Mouse (Mus musculus) liver (tissue): ENCODE data around the gene Axdnd1.
A peak's percentile ranks its signal among the peaks of the same experiment; 100 is the strongest.
"Not testable (repeated sequence)": the region's sequence is repeated elsewhere in the genome, so short reads cannot be mapped to it uniquely, and the experiment has no call there.

Experiments
- DNase-seq: peaks from one replicate; pipeline ENCODE4 v3.0.0-alpha.2; 2020; ENCODE audit warnings: mixed read lengths

Axdnd1 gene

GRCm38 (mm10) chr1:156433497-156433896 lies 12.5 kb upstream of the Axdnd1 start:
- no peak for DNase-seq

DNA sequence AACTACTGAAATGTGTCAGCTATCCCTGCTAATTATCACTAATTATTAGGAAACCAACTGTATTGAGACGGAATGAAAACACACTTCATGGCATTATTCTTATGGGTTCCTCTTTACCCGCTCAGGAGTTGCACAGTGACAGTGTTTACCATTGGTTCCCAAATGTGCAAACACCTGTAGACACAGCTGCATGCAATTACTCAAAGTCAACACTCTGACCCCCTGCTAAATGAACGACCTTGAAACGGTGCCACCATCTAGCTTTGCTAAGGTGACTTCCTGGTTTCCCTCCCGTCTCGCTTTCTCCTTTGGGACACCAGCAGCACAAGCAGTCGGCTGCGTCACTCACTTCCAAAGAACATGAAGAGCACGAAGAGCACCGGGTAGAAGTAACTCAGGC lies 11.5 kb upstream of the Axdnd1 start:
- no peak for DNase-seq

DNA sequence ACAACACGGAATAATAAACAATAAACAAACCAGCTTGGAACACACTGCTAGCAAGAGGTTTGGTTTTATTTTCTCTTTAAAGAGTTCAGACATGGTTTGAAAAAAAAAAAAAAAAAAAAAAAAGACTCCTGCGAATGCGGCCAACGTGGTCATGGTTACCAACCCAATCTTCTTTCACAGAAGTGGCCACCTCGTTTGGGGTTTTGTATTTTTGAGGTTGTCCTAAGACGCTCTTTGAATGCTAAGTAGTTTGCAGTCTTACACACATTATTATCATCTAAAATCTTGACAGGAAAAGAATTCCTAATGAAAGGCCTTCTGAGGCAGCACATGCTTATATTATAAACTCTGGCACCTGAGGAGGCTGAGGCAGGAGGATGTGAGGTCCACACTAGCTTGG lies 7.5 kb upstream of the Axdnd1 start:
- no peak for DNase-seq

- DNase-seq: no peak
Observed at GRCm38 (mm10) chr1:156425746-156426145, 4.8 kb upstream of the Axdnd1 start.

GRCm38 (mm10) chr1:156424054-156424453 lies 3.1 kb upstream of the Axdnd1 start:
- DNase-seq: no peak

GRCm38 (mm10) chr1:156423493-156423892 lies 2.5 kb upstream of the Axdnd1 start:
- no peak for DNase-seq

- no peak for DNase-seq
Observed at GRCm38 (mm10) chr1:156422856-156423255, 1.9 kb upstream of the Axdnd1 start.

GRCm38 (mm10) chr1:156418170-156418569 lies 2.8 kb downstream of the Axdnd1 start:
- no peak for DNase-seq

GRCm38 (mm10) chr1:156408521-156408920 lies 12.4 kb downstream of the Axdnd1 start:
- no peak for DNase-seq

GRCm38 (mm10) chr1:156408004-156408403 lies 13.0 kb downstream of the Axdnd1 start:
- no peak for DNase-seq

DNA sequence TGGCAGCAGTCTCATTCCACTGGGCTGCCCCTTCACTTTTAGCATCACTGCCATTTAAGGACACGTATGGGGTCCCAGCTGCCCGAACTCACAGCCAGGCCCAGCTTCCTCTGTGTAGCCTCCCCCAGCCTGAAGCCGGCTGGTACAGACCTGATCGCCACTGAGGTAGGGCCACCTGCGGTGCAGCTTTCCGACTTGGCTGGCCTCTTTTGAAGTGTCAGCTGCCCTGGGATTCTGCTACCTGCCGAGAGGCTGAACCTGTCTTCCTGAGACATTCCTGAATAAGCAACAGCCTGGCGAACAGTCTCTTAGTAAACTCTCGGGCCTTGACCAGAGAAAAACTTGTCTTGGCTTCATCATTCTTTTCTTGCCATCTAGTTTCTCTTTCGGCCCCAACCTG lies 17.7 kb downstream of the Axdnd1 start:
- no peak for DNase-seq

DNA sequence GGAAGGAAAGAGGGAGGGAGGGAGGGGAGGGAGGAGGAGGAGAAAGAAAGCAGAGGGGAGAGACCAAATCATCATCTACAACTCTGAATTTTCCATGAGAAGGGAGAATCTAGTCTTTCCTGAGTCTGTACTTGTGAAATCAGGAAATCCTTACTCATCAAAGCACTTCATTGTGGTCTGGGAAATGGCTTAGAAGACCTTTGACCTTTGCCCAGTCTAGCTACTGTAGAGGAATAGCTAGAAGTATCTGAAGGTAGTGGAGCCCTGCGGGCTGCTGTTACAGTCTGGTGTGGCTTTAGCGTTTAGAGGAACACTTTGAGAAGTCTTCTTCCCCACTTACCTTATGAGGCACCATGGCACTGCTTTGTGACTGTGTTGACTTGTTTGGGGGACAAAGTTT lies 18.5 kb downstream of the Axdnd1 start:
- DNase-seq: no peak

DNA sequence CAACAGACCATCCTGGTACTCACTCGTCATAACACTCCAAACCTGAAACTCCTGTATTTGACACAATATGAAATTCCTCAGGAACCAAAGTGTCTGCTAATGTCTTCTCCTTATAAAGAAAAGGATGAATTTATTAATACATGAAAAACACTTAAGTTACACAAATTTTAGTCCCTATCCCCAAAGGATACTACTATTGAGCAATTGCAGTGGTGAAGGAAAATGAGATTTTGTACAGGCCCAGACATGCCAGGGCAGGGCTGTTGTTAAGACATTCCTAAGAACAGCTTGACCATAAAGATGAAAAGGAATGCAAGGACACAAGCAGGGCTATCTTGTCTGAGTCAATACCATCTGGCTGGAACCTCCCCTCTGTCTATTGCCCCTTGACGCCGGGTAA lies 20.8 kb downstream of the Axdnd1 start:
- not testable (repeated sequence) for DNase-seq

GRCm38 (mm10) chr1:156393148-156393547 lies 27.8 kb downstream of the Axdnd1 start:
- DNase-seq: no peak

DNA sequence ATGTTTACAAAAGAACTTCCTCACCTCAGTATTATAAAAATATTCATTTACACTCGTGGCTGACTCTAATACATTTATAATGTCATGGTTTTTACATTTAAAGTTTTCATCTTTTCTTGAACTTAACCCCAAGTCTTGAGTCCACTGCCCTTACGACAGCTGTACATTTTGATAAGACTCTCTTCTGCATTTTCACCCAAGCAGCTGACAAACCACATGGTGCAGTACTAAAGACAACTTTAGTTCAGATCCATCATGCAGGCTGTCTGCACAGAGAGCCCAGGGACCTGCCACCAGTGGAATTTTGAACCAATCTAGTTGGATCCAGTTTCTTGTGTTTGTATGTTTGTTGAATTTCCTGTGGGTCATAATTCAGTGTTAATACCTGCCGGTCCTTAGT lies 34.1 kb downstream of the Axdnd1 start:
- DNase-seq: peak; percentile 14

GRCm38 (mm10) chr1:156386232-156386631 lies 34.7 kb downstream of the Axdnd1 start:
- no peak for DNase-seq

DNA sequence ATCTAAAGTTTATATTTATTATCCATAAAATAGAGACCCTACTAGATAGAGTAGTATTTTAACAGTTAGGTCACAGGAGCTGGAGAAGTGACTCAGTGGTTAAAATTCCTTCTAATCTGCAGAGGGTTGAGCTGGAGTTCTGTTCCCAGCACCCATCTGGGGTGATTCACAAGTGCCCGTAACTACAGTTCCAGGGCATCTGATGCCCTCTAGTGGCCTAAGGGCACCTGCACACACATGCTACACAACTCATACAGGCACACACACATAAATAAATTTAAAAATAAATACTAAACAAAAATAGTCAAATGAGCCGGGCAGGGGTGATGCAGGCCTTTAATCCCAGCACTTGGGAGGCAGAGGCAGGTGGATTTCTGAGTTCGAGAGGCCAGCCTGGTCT lies 39.7 kb downstream of the Axdnd1 start:
- no peak for DNase-seq

DNA sequence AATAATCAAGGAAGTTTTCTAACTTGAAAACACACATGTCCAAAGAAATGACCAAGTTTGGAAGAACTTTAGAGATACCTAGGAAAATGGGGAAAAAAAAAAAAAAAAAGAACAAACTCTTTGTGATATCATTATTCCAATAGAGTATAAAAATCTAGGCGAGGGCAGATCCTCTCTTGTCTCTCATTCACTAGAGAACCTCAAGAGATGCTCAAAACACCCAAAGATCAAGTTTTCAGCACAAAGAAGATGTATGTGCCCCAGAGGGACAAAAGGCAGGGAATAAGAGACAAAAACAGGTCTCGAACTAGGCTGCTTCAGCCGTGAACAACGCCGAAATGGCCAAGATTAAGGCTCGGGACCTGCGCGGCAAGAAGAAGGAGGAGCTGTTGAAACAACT lies 55.2 kb downstream of the Axdnd1 start, which contains the start of gene Gm2000:
Gm2000 (plus strand) TSS at position 301 of the 400 bp plus-strand sequence.
- no peak for DNase-seq

GRCm38 (mm10) chr1:156352466-156352865 lies 68.5 kb downstream of the Axdnd1 start:
- DNase-seq: no peak

- DNase-seq: no peak
Observed at GRCm38 (mm10) chr1:156350441-156350840, 70.5 kb downstream of the Axdnd1 start.

- DNase-seq: no peak
Observed at GRCm38 (mm10) chr1:156349031-156349430, 71.9 kb downstream of the Axdnd1 start.

DNA sequence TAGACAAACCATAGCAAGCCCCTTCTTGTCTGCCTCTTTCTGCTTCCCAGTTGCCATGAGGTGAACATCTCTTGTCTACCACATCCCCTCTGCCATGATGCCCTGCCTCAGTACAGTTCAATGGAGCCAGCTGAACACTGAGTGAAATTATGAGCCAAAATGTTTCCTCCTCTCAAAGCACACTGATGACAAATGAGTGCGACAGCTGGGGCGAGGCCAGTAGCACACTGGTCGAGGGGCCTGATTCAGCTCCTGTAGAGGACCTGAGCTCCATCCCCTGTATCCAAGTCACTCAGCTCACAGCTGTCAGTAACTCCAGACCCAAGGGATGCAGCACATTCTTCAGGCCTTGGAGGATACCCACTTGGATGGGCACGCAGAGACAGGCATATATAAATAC lies 75.3 kb downstream of the Axdnd1 start:
- DNase-seq: no peak

GRCm38 (mm10) chr1:156344433-156344832 lies 76.5 kb downstream of the Axdnd1 start:
- DNase-seq: no peak

DNA sequence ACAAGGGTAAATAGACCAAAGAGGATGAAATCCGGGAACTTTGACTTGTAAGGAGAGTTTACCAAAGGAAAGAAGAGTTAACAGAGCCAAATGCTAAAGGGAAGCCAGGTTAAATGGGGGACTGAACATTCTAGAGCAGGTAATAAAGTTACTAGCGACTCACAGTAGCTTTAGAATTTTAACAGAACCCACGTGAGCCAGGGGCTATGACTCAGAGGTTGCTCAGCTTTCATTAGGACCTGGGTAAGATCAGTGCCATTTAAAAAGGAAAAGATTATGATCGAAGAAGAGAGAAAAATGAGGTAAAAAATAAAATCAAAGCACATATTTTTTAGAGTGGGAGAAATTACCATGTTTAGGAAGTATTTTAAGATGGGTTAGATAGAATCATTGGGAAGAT lies 80.1 kb downstream of the Axdnd1 start:
- DNase-seq: no peak

DNA sequence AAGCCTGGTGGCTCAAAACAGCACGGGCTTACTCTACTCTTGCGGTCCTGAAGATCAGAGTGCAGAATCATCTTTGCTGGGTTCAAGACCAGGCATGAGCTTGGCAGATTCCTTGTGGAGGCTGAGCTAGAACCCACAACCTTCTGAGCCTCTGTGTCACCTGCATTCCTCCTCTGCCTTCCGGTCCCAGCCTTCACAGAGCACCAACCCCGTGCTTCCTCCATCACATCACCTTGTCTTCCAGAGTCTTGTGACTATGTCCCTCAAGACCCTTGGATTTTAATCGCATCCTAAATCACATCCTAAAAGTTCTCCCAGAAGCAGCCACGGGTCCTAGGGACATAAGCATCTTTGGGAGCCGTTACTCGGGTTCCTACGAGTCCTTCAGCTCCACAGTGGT lies 97.8 kb downstream of the Axdnd1 start:
- no peak for DNase-seq

DNA sequence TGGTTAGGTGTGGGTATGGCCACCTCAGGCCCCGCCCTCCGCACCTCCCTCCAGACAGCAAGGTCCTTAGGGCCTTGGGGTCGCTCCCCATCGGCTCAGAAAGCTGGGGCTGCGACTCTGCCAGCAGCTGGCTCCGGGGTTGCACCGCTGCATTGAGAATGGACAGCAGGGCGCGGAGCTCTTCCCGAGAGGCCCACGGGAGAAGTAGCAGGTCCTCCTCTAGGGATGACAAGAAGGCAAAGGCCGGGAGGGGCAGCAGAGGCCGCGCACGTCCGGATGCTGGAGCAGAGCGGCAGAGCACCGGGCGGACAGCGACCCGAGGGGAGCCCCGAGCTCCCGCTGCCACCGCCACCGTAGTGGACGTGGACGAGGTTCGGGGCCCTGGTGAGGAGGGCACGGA lies 110.3 kb downstream of the Axdnd1 start, which contains the start of gene Nphs2:
Nphs2 (plus strand) TSS at position 98 of the 400 bp plus-strand sequence.
- DNase-seq: peak; percentile 6
